Comparison of ENCODE assay signal across 22 mouse cellular contexts in the genomic region with DNA sequence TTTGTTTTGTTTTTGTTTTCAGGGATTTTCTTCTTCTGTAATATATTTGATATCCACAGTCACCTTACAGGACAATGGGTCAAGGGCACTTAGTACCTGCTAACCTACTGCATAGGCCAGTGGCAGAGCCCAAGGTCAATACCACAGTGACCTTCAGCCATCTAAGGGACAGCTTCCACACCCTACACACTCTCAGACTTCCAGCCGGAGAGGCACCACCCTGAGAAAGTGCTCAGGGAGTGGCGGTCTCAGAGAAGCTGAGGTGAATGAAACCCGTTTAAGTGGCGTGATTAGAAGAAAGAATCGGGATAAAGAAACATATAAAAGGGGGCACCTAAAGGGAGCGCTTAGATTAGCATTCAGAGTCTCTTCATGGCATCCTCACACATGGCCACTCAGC.
DNase-seq lines count a peak whose midpoint lies in the region; ATAC-seq lines count a peak whose summit lies in the region.
"Had no signal": no experiment of that assay in that cellular context is flagged by ENCODE, and none has a peak within 500 bp of the region (broad histone marks: within the 10 kb centered on the region; RNA-seq: fewer than 3 reads in every experiment).

No protein-coding gene starts in this region.

- no peaks in the 10 kb centered on the region for H3K36me3 ChIP-seq in heart, embryonic 12.5 days
- no peaks in the 10 kb centered on the region for H3K36me3 ChIP-seq in midbrain, embryonic 11.5 days (ENCODE audit: control insufficient read depth, insufficient read depth, low read length)
- H3K36me3 ChIP-seq in midbrain, embryonic 15.5 days (replicated peaks) = no peaks in the 10 kb centered on the region
- H3K36me3 ChIP-seq: embryonic facial prominence, embryonic 10.5 days; embryonic facial prominence, embryonic 12.5 days; forebrain, embryonic 15.5 days had no signal

- H3K9ac ChIP-seq in heart, embryonic 12.5 days = no peak overlapping the region
- H3K9ac ChIP-seq in midbrain, embryonic 11.5 days (ENCODE audit: low read length) = no peak overlapping the region
- no peak overlapping the region for H3K9ac ChIP-seq in midbrain, embryonic 15.5 days
- H3K9ac ChIP-seq: embryonic facial prominence, embryonic 12.5 days; forebrain, embryonic 13.5 days; forebrain, embryonic 15.5 days; forebrain, postnatal 0 days had no signal

- no peak overlapping the region for H3K4me3 ChIP-seq in heart, embryonic 12.5 days
- H3K4me3 ChIP-seq in midbrain, embryonic 11.5 days (ENCODE audit: low read depth, low read length) = no peak overlapping the region
- H3K4me3 ChIP-seq in midbrain, embryonic 15.5 days = no peak overlapping the region
- H3K4me3 ChIP-seq: embryonic facial prominence, embryonic 10.5 days; embryonic facial prominence, embryonic 12.5 days; forebrain, embryonic 13.5 days; forebrain, embryonic 15.5 days had no signal

- H3K4me1 ChIP-seq in heart, embryonic 12.5 days (replicated peaks) = no peaks in the 10 kb centered on the region
- H3K4me1 ChIP-seq in midbrain, embryonic 11.5 days (ENCODE audit: control insufficient read depth, insufficient read depth, low read length) = no peaks in the 10 kb centered on the region
- H3K4me1 ChIP-seq in midbrain, embryonic 15.5 days = no peaks in the 10 kb centered on the region
- H3K4me1 ChIP-seq: embryonic facial prominence, embryonic 12.5 days had no signal

- no peaks in the 10 kb centered on the region for H3K27me3 ChIP-seq in heart, embryonic 12.5 days (replicated peaks)
- H3K27me3 ChIP-seq in midbrain, embryonic 11.5 days (ENCODE audit: control insufficient read depth, insufficient read depth, low read length) = no peaks in the 10 kb centered on the region
- H3K27me3 ChIP-seq in midbrain, embryonic 15.5 days (replicated peaks) = no peaks in the 10 kb centered on the region
- H3K27me3 ChIP-seq: CH12.LX; embryonic facial prominence, embryonic 12.5 days; forebrain, embryonic 13.5 days; forebrain, embryonic 15.5 days had no signal

- 76% methylated on average over 6 of the region's 6 CpGs for WGBS in heart, embryonic 12.5 days
- 75% methylated on average over 6 of the region's 6 CpGs for WGBS in midbrain, embryonic 11.5 days
- 75% methylated on average over 6 of the region's 6 CpGs for WGBS in midbrain, embryonic 15.5 days

- ATAC-seq in heart, embryonic 12.5 days (ENCODE audit: insufficient number of reproducible peaks, low FRiP score) = no peak
- ATAC-seq in midbrain, embryonic 11.5 days (ENCODE audit: low FRiP score) = no peak
- ATAC-seq in midbrain, embryonic 15.5 days (replicated peaks) = no peak
- ATAC-seq: CD4-positive, CD25-positive, alpha-beta regulatory T cell, adult 4 months; forebrain, embryonic 13.5 days; forebrain, embryonic 15.5 days; forebrain, postnatal 0 days had no signal

- no peak overlapping the region for H3K4me2 ChIP-seq in heart, embryonic 12.5 days
- H3K4me2 ChIP-seq in midbrain, embryonic 11.5 days = no peak overlapping the region
- H3K4me2 ChIP-seq in midbrain, embryonic 15.5 days = no peak overlapping the region
- H3K4me2 ChIP-seq: embryonic facial prominence, embryonic 12.5 days; forebrain, embryonic 13.5 days; forebrain, embryonic 15.5 days had no signal

- no peaks in the 10 kb centered on the region for H3K9me3 ChIP-seq in heart, embryonic 12.5 days (replicated peaks)
- H3K9me3 ChIP-seq in midbrain, embryonic 11.5 days (ENCODE audit: control insufficient read depth, low read length) = no peaks in the 10 kb centered on the region
- H3K9me3 ChIP-seq in midbrain, embryonic 15.5 days = no peaks in the 10 kb centered on the region
- H3K9me3 ChIP-seq: embryonic facial prominence, embryonic 10.5 days; embryonic facial prominence, embryonic 12.5 days; forebrain, embryonic 13.5 days; forebrain, embryonic 15.5 days had no signal

- peak; percentile 74 for DNase-seq in heart, adult 11 months
- peak; percentile 62 for DNase-seq in midbrain, embryonic 11.5 days (ENCODE audit: low spot score, missing footprints)
- peak; percentile 44 for DNase-seq in ZHBTc4 (ENCODE audit: low read depth, low spot score)
- DNase-seq in lung, postnatal 4 days = no peak
- DNase-seq: adrenal gland, adult 2 months; adrenal gland, postnatal 10 days; adrenal gland, postnatal 25 days; B cell, adult 2 months; cerebellum, adult 11 months; cerebellum, adult 18-20 months; cerebellum, adult 8-10 months; cerebellum, adult 9-11 months; cerebellum, postnatal 25 days; forebrain, postnatal 0 days had no signal

- no peak overlapping the region for H3K27ac ChIP-seq in heart, embryonic 12.5 days (ENCODE audit: poor library complexity, severe bottlenecking)
- H3K27ac ChIP-seq in midbrain, embryonic 11.5 days (ENCODE audit: low read depth, low read length) = no peak overlapping the region
- no peak overlapping the region for H3K27ac ChIP-seq in midbrain, embryonic 15.5 days
- H3K27ac ChIP-seq: embryonic facial prominence, embryonic 10.5 days; embryonic facial prominence, embryonic 12.5 days; forebrain, embryonic 13.5 days; forebrain, embryonic 15.5 days had no signal

Comparison
In these comparisons a context has a peak if more than half of its experiments do, and no peak if none do; other contexts are left out.
1. DNase-seq: peak in heart, adult 11 months (single experiment), midbrain, embryonic 11.5 days (single experiment) and ZHBTc4 (single experiment); none in lung, postnatal 4 days (0 of 2).